Mouse (Mus musculus) cortical plate, adult 2 months (tissue): ENCODE measurements around the gene Daxx.

ENCODE experiments used
- CTCF ChIP-seq: fragments of 200-500 bp; IDR thresholded peaks from 2 replicates; pipeline ENCODE4 v1.5.1; 2011; ENCODE audit warnings: mild to moderate bottlenecking, control low read depth, low read length; ENCODE audit not compliant: insufficient read depth; ENCODE audit errors: extremely low read depth
- POLR2A ChIP-seq: fragments of 200-500 bp; IDR thresholded peaks from 2 replicates; pipeline ENCODE4 v1.6.1; 2011; ENCODE audit warnings: mild to moderate bottlenecking, low read length, control low read depth; ENCODE audit not compliant: insufficient read depth; ENCODE audit errors: extremely low read depth

- no peak for TF ChIP-seq CTCF
- no peak for TF ChIP-seq POLR2A
These were observed 22.7 kb downstream of the Daxx start for GRCm38 (mm10) chr17:33931947-33932346.
